Comparison of ENCODE assay signal across 22 mouse cellular contexts in genomic region chr14:79162678-79163077, GRCm38 (mm10).
DNase-seq lines count a peak whose midpoint lies in the region; ATAC-seq and TF ChIP-seq lines count a peak whose summit lies in the region.
"Had no signal": no experiment of that assay in that cellular context is flagged by ENCODE, and none has a peak within 500 bp of the region (broad histone marks: within the 10 kb centered on the region; RNA-seq: fewer than 3 reads in every experiment).

No protein-coding gene starts in this region.

- no peak overlapping the region for H3K4me3 ChIP-seq in lung, postnatal 0 days (ENCODE audit: low read depth, low read length)
- H3K4me3 ChIP-seq: forebrain, embryonic 15.5 days; heart, embryonic 10.5 days; heart, embryonic 13.5 days; hindbrain, embryonic 10.5 days; hindbrain, embryonic 13.5 days had no signal

- no peak overlapping the region for H3K4me2 ChIP-seq in lung, postnatal 0 days (replicated peaks; ENCODE audit: low read depth, low read length)
- H3K4me2 ChIP-seq: forebrain, embryonic 15.5 days; heart, embryonic 13.5 days; hindbrain, embryonic 13.5 days had no signal

- intact Hi-C loops in heart, postnatal 36 days (cut with DNase I) = no loop called here

- 37% methylated on average over 9 of the region's 9 CpGs for WGBS in lung, postnatal 0 days

- no peak for TF ChIP-seq EP300 in lung, postnatal 0 days (IDR thresholded peaks at IDR 0.05)

- TF ChIP-seq CTCF in lung, postnatal 0 days (IDR thresholded peaks at IDR 0.05) = no peak
- TF ChIP-seq CTCF in brain, embryonic 14.5 days (IDR thresholded peaks at IDR 0.05; ENCODE audit: borderline replicate concordance, extremely low read depth, insufficient read depth, insufficient read length) = no peak

- H3K36me3 ChIP-seq in lung, postnatal 0 days (ENCODE audit: insufficient read depth, low read length) = no peaks in the 10 kb centered on the region
- H3K36me3 ChIP-seq: forebrain, embryonic 15.5 days had no signal

- H3K27me3 ChIP-seq in lung, postnatal 0 days (replicated peaks; ENCODE audit: insufficient read depth, low read length) = no peaks in the 10 kb centered on the region
- H3K27me3 ChIP-seq: forebrain, embryonic 15.5 days; heart, embryonic 13.5 days; hindbrain, embryonic 13.5 days had no signal

- no peak for ATAC-seq in lung, postnatal 0 days
- ATAC-seq: CD4-positive, CD25-positive, alpha-beta regulatory T cell, adult 4 months; forebrain, embryonic 15.5 days; intestine, postnatal 0 days had no signal

- peak overlapping the region; percentile 58 for H3K27ac ChIP-seq in lung, postnatal 0 days (ENCODE audit: low read length)
- H3K27ac ChIP-seq: forebrain, embryonic 15.5 days; heart, embryonic 10.5 days; heart, embryonic 13.5 days; hindbrain, embryonic 10.5 days; hindbrain, embryonic 13.5 days had no signal

- H3K4me1 ChIP-seq in lung, postnatal 0 days (ENCODE audit: insufficient read depth, low read depth, low read length) = peaks cover 12% of the 10 kb centered on the region; the same call in 1 of the 2 replicates

- H3K9ac ChIP-seq in lung, postnatal 0 days (replicated peaks; ENCODE audit: low read depth) = no peak overlapping the region
- H3K9ac ChIP-seq: forebrain, embryonic 15.5 days; heart, embryonic 13.5 days; hindbrain, embryonic 13.5 days had no signal

- H3K9me3 ChIP-seq in lung, postnatal 0 days (ENCODE audit: low read length) = no peaks in the 10 kb centered on the region
- H3K9me3 ChIP-seq: forebrain, embryonic 15.5 days; heart, embryonic 10.5 days; heart, embryonic 13.5 days; hindbrain, embryonic 10.5 days had no signal

- DNase-seq in heart, adult 11 months = peak; percentile 66
- no peak for DNase-seq in heart, postnatal 36 days
- no peak for DNase-seq in lung, postnatal 0 days (ENCODE audit: low spot score)
- DNase-seq in lung, postnatal 25 days (ENCODE audit: low spot score) = no peak
- DNase-seq in brain, adult 2 months (ENCODE audit: low read depth, low spot score) = peak; percentile 15
- peak; percentile 18 for DNase-seq in brain, embryonic 14.5 days (ENCODE audit: low read depth)
- DNase-seq in adipocyte (ENCODE audit: low spot score) = no peak
- DNase-seq: adrenal gland, adult 8-10 months; adrenal gland, postnatal 25 days; cerebellum, adult 11-12 months; cerebellum, adult 8-10 months; cerebellum, postnatal 14 days; gastrocnemius, postnatal 10 days; heart, postnatal 14 days; kidney, adult 8-10 months had no signal

- TF ChIP-seq POLR2A in brain, embryonic 14.5 days (IDR thresholded peaks at IDR 0.05; ENCODE audit: borderline replicate concordance, extremely low read depth, insufficient read depth, insufficient read length, poor library complexity, severe bottlenecking) = no peak

Comparison
In these comparisons a context has a peak if more than half of its experiments do, and no peak if none do; other contexts are left out.
1. DNase-seq: peak in heart, adult 11 months (single experiment), brain, adult 2 months (single experiment) and brain, embryonic 14.5 days (single experiment); none in heart, postnatal 36 days (0 of 2), lung, postnatal 0 days (single experiment), lung, postnatal 25 days (single experiment) and adipocyte (single experiment).